8 mouse cellular contexts compared by ENCODE assay signal in the genomic region with DNA sequence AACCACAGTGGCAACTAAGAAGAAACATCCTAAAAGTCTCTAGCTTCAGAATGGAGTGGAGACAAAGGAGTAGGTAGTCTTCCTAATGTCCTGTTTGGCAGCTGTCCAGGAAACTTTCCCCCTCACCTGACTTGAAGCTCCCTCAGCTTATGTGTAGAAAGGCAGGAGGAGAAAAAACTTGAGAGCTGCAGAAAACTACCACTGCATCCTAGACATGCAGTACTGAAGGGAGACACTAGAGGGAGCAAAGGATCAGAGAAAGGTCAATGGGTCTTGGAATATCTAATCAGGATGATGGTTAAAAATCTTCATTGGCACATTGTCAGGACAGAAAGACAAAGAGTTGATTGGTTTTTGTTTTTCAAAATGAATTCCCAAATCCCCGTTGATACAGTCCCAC. TPM values are rescaled to one million over a fixed set of nuclear protein-coding genes. Genes with fewer than 3 reads are reported as not detected.
DNase-seq lines count a peak whose midpoint lies in the region; ATAC-seq lines count a peak whose summit lies in the region.

No protein-coding gene starts in this region.

- ATAC-seq in CD4-positive, CD25-positive, alpha-beta regulatory T cell, adult 4 months: peak; percentile 80

- DNase-seq in layer of hippocampus, adult 11-12 months (ENCODE audit: low spot score): peak; percentile 65
- DNase-seq in layer of hippocampus, adult 8-10 months (ENCODE audit: low spot score in 2 of 2): no peak
- DNase-seq in MEL-GATA-1-ER (ENCODE audit: extremely low read depth, low read depth): peak; percentile 6
- DNase-seq in cerebellum, postnatal 14 days: peak; percentile 77 to 80
- peak; percentile 19 to 51 for DNase-seq in kidney, postnatal 36 days
- DNase-seq in retina, postnatal 1 day: peak; percentile 65
- DNase-seq in gastrocnemius, postnatal 25 days: no peak

RNA-seq across cellular contexts. Expression of gene Bhlhb9, which starts 8.4 kb away (rescaled TPM):
- total RNA-seq in layer of hippocampus, adult 8-10 months (2022): 10 to 100 TPM; 64.5 to 78.8 (median 68.9) TPM
- polyA plus RNA-seq in CD4-positive, CD25-positive, alpha-beta regulatory T cell, adult 4 months (2017; shearing (Covaris generic)): 10 to 100 TPM; 11.4 to 14.2 TPM
- total RNA-seq in gastrocnemius, postnatal 25 days (2021): 1 to 10 TPM; 3.2 to 4.1 TPM

RNA-seq across cellular contexts. Expression of gene Gprasp2, which starts 33.1 kb away (rescaled TPM):
- total RNA-seq in layer of hippocampus, adult 8-10 months (2022): 100 to 1,000 TPM; 190 to 236 (median 213) TPM
- 10 to 100 TPM in 1 of 2 experiments, 1 to 10 TPM in 1; 9.1 to 13.7 TPM for polyA plus RNA-seq in CD4-positive, CD25-positive, alpha-beta regulatory T cell, adult 4 months (2017; shearing (Covaris generic))
- total RNA-seq in gastrocnemius, postnatal 25 days (2021): 1 to 10 TPM; 1.2 to 1.3 TPM

Comparison
In these comparisons a context has a peak if more than half of its experiments do, and no peak if none do; other contexts are left out.
1. DNase-seq: peak in layer of hippocampus, adult 11-12 months (single experiment), MEL-GATA-1-ER (single experiment), cerebellum, postnatal 14 days (2 of 2), kidney, postnatal 36 days (2 of 2) and retina, postnatal 1 day (single experiment); none in layer of hippocampus, adult 8-10 months (0 of 2) and gastrocnemius, postnatal 25 days (single experiment).
2. RNA of gene Bhlhb9, which starts 8.4 kb away (total RNA-seq): 64.5 to 78.8 TPM in layer of hippocampus, adult 8-10 months; 3.2 to 4.1 TPM in gastrocnemius, postnatal 25 days; every median in the first group is over 10 times any median in the second.
3. RNA of gene Gprasp2, which starts 33.1 kb away (total RNA-seq): 190 to 236 TPM in layer of hippocampus, adult 8-10 months; 1.2 to 1.3 TPM in gastrocnemius, postnatal 25 days; every median in the first group is over 10 times any median in the second.